Mouse (Mus musculus) T-helper 2 cell (primary cell): ENCODE results near the gene Cdv3.

Experiments used
- in situ Hi-C: fragments of 300-600 bp; cut with MboI, MseI; formaldehyde crosslinking; loops from one replicate; pipeline ENCODE4 v1.15.1; 2025; ENCODE audit warnings: high pct_unique_total_duplicates

Cdv3 gene

DNA sequence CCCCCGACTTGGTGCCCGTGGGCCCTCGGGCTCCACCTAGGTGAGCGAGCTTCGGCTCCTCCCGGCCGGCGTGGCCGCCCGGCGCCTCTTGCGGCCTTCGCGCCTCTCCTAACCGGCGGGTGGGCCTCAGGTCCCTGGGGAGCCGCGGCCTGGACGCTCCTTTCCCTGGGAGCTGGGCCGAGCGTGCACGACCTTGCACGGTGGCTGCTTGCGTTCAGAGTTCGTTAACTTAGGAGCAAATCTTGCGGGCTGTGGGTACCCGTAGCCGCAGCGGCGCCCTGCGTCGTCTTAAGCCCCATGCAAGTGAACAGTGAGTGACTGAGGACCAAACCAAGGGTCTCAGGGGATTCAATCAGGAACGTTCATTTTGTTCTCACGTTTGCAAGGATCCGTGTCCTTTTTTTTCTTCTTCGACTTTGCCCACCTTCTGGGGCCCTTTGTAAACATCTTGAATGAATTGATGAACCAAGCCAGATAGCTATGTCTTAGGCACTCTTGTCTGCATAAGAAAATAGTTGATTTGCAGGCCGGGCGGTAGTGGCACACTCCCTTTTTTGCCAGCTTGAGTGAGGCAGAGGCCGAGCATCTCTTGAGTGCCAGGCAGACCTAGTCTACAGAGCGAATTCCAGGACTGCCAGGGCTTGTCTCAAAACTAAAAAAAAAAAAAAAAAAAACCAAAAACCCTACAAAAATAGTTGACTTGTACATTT lies 60.2 kb downstream of the Cdv3 start:
- in situ Hi-C loops: loop anchor here (10.0 kb wide), 1 partner anchor 101 kb away; the partner anchor contains the start of gene Srprb

GRCm38 (mm10) chr9:103304927-103305326 lies 60.7 kb downstream of the Cdv3 start, which contains the start of the genes 1300017J02Rik and Topbp1:
TSS of gene 1300017J02Rik (minus strand) at chr9:103305082.
TSS of gene Topbp1 (plus strand) at chr9:103305215.
- in situ Hi-C loops: loop anchor here (10.0 kb wide), 1 partner anchor 100 kb away; the partner anchor contains the start of gene Srprb
